Mouse (Mus musculus): ENCODE data around the gene Lrp10. TPM values are rescaled to one million over a fixed set of nuclear protein-coding genes. Genes with fewer than 3 reads are reported as not detected.

Gene Lrp10
- polyA plus RNA-seq, 1 experiment from 2014 or later, result 20.9 TPM

GRCm38 (mm10) chr14:54477172-54477909 lies 13.4 kb downstream of the Lrp10 start:
- Histone ChIP-seq H3K27ac (ENCODE audit: low read depth) (no peak overlapping the region; the same call in 1 of the 2 replicates), H3K4me2 (ENCODE audit: low read depth, low read length) (0 out of 2 replicates have a peak overlapping the region, but pooled peaks have one; percentile 77), H3K4me1 (ENCODE audit: insufficient read depth) (peaks cover 24% of the 10 kb centered on the region), H3K9me3 (ENCODE audit: low read length) (no peaks in the 10 kb centered on the region), H3K9ac (replicated peaks) (no peak overlapping the region), H3K4me3 (ENCODE audit: low read depth, low read length) (no peak overlapping the region), H3K36me3 (replicated peaks; ENCODE audit: insufficient read depth, low read length) (no peaks in the 10 kb centered on the region), H3K27me3 (ENCODE audit: insufficient read depth, low read length) (peaks cover 31% of the 10 kb centered on the region)
- TF ChIP-seq EP300 (IDR thresholded peaks at IDR 0.05; ENCODE audit: low read depth) (no peak), CTCF (IDR thresholded peaks at IDR 0.05; ENCODE audit: low read depth) (no peak)
- ATAC-seq (no peak), DNase-seq (no peak)
- 64% methylated on average over 15 of the region's 15 CpGs for WGBS (ENCODE audit: insufficient replicate concordance)

GRCm38 (mm10) chr14:54479451-54479920 lies 15.5 kb downstream of the Lrp10 start:
- no peak for DNase-seq
- Histone ChIP-seq H3K4me2 (ENCODE audit: low read depth, low read length) (peak overlapping the region; percentile 67), H3K9me3 (ENCODE audit: low read length) (no peaks in the 10 kb centered on the region), H3K4me3 (ENCODE audit: low read depth, low read length) (peak overlapping the region; percentile 40), H3K27me3 (ENCODE audit: insufficient read depth, low read length) (peaks cover 31% of the 10 kb centered on the region), H3K4me1 (ENCODE audit: insufficient read depth) (peaks cover 24% of the 10 kb centered on the region), H3K9ac (replicated peaks) (peak overlapping the region; percentile 53), H3K36me3 (replicated peaks; ENCODE audit: insufficient read depth, low read length) (no peaks in the 10 kb centered on the region), H3K27ac (ENCODE audit: low read depth) (0 out of 2 replicates have a peak overlapping the region, but pooled peaks have one; percentile 1)
- no peak for TF ChIP-seq CTCF (IDR thresholded peaks at IDR 0.05; ENCODE audit: low read depth)
- no peak for TF ChIP-seq EP300 (IDR thresholded peaks at IDR 0.05; ENCODE audit: low read depth)
- no peak for ATAC-seq
- 3% methylated on average over 40 of the region's 40 CpGs for WGBS (ENCODE audit: insufficient replicate concordance)

- H3K9me3 ChIP-seq (ENCODE audit: low read length), result no peaks in the 10 kb centered on the region
- TF ChIP-seq CTCF (IDR thresholded peaks at IDR 0.05; ENCODE audit: low read depth) (no peak), EP300 (IDR thresholded peaks at IDR 0.05; ENCODE audit: low read depth) (no peak)
- ATAC-seq, result peak; percentile 16; the same call in 1 of the 2 replicates
- 63% methylated on average over 6 of the region's 6 CpGs for WGBS (ENCODE audit: insufficient replicate concordance)
- DNase-seq, result peak; percentile 51
- H3K9ac ChIP-seq (replicated peaks), result no peak overlapping the region
- H3K4me1 ChIP-seq (ENCODE audit: insufficient read depth), result peaks cover 21% of the 10 kb centered on the region
- H3K27me3 ChIP-seq (ENCODE audit: insufficient read depth, low read length), result peaks cover 29% of the 10 kb centered on the region
- H3K4me3 ChIP-seq (ENCODE audit: low read depth, low read length), result no peak overlapping the region
- 0 out of 2 replicates have a peak overlapping the region, but pooled peaks have one; percentile 67 for H3K4me2 ChIP-seq (ENCODE audit: low read depth, low read length)
- peak overlapping the region; percentile 56 for H3K27ac ChIP-seq (ENCODE audit: low read depth)
- no peaks in the 10 kb centered on the region for H3K36me3 ChIP-seq (replicated peaks; ENCODE audit: insufficient read depth, low read length)
Observed at GRCm38 (mm10) chr14:54480673-54481072, 16.7 kb downstream of the Lrp10 start.

- H3K36me3 ChIP-seq (replicated peaks; ENCODE audit: insufficient read depth, low read length), result no peaks in the 10 kb centered on the region
- TF ChIP-seq EP300 (IDR thresholded peaks at IDR 0.05; ENCODE audit: low read depth), result no peak
- TF ChIP-seq CTCF (IDR thresholded peaks at IDR 0.05; ENCODE audit: low read depth), result no peak
- H3K9ac ChIP-seq (replicated peaks), result no peak overlapping the region
- DNase-seq, result no peak
- no peak overlapping the region for H3K4me3 ChIP-seq (ENCODE audit: low read depth, low read length)
- peaks cover 16% of the 10 kb centered on the region for H3K4me1 ChIP-seq (ENCODE audit: insufficient read depth)
- peaks cover 24% of the 10 kb centered on the region for H3K27me3 ChIP-seq (ENCODE audit: insufficient read depth, low read length)
- peak overlapping the region; percentile 56 for H3K27ac ChIP-seq (ENCODE audit: low read depth)
- WGBS (ENCODE audit: insufficient replicate concordance), result 39% methylated on average over 8 of the region's 8 CpGs
- H3K9me3 ChIP-seq (ENCODE audit: low read length), result no peaks in the 10 kb centered on the region
- no peak overlapping the region for H3K4me2 ChIP-seq (ENCODE audit: low read depth, low read length)
- peak; percentile 30; the same call in 1 of the 2 replicates for ATAC-seq
Observed at GRCm38 (mm10) chr14:54481402-54481801, 17.5 kb downstream of the Lrp10 start.

GRCm38 (mm10) chr14:54482498-54482897 lies 18.6 kb downstream of the Lrp10 start:
- peaks cover 8% of the 10 kb centered on the region for H3K4me1 ChIP-seq (ENCODE audit: insufficient read depth)
- no peak overlapping the region for H3K9ac ChIP-seq (replicated peaks)
- no peak overlapping the region for H3K4me2 ChIP-seq (ENCODE audit: low read depth, low read length)
- H3K9me3 ChIP-seq (ENCODE audit: low read length), result no peaks in the 10 kb centered on the region
- no peak overlapping the region for H3K4me3 ChIP-seq (ENCODE audit: low read depth, low read length)
- no peaks in the 10 kb centered on the region for H3K36me3 ChIP-seq (replicated peaks; ENCODE audit: insufficient read depth, low read length)
- 39% methylated on average over 9 of the region's 9 CpGs for WGBS (ENCODE audit: insufficient replicate concordance)
- TF ChIP-seq CTCF (IDR thresholded peaks at IDR 0.05; ENCODE audit: low read depth), result peak; percentile 83
- TF ChIP-seq EP300 (IDR thresholded peaks at IDR 0.05; ENCODE audit: low read depth), result no peak
- H3K27me3 ChIP-seq (ENCODE audit: insufficient read depth, low read length), result peaks cover 16% of the 10 kb centered on the region
- peak; percentile 53; the same call in 1 of the 2 replicates for ATAC-seq
- DNase-seq, result peak; percentile 72
- H3K27ac ChIP-seq (ENCODE audit: low read depth), result no peak overlapping the region

GRCm38 (mm10) chr14:54485899-54486298 lies 22.0 kb downstream of the Lrp10 start:
- no peak overlapping the region for H3K4me3 ChIP-seq (ENCODE audit: low read depth, low read length)
- 64% methylated on average over 7 of the region's 7 CpGs for WGBS (ENCODE audit: insufficient replicate concordance)
- H3K4me1 ChIP-seq (ENCODE audit: insufficient read depth), result no peaks in the 10 kb centered on the region
- no peak overlapping the region for H3K27ac ChIP-seq (ENCODE audit: low read depth)
- H3K4me2 ChIP-seq (ENCODE audit: low read depth, low read length), result no peak overlapping the region
- H3K9me3 ChIP-seq (ENCODE audit: low read length), result no peaks in the 10 kb centered on the region
- ATAC-seq (no peak), DNase-seq (no peak)
- H3K27me3 ChIP-seq (ENCODE audit: insufficient read depth, low read length), result no peaks in the 10 kb centered on the region
- H3K36me3 ChIP-seq (replicated peaks; ENCODE audit: insufficient read depth, low read length), result no peaks in the 10 kb centered on the region
- H3K9ac ChIP-seq (replicated peaks), result no peak overlapping the region
- TF ChIP-seq EP300 (IDR thresholded peaks at IDR 0.05; ENCODE audit: low read depth) (no peak), CTCF (IDR thresholded peaks at IDR 0.05; ENCODE audit: low read depth) (no peak)

Measured in liver, postnatal 0 days (tissue).